Mouse (Mus musculus): Measurements from ENCODE around the gene Rbm34. TPM values are rescaled to one million over a fixed set of nuclear protein-coding genes. Genes with fewer than 3 reads are reported as not detected.
"Not testable (repeated sequence)": the region's sequence is repeated elsewhere in the genome, so short reads cannot be mapped to it uniquely, and the experiment has no call there.

Gene Rbm34
- polyA plus RNA-seq, 1 experiment from 2014 or later: 20.3 TPM

GRCm38 (mm10) chr8:126920386-126920785 lies 50.5 kb downstream of the Rbm34 start:
- H3K27ac ChIP-seq (replicated peaks; ENCODE audit: low read depth, low read length): 0 out of 2 replicates have a peak overlapping the region, but pooled peaks have one; percentile 34
- ATAC-seq (ENCODE audit: low read depth): no peak
- H3K27me3 ChIP-seq (replicated peaks; ENCODE audit: control insufficient read depth, insufficient read depth, low read length): no peaks in the 10 kb centered on the region
- no peak overlapping the region for H3K4me3 ChIP-seq (ENCODE audit: low read depth, low read length)
- H3K4me2 ChIP-seq (ENCODE audit: low read depth, low read length): no peak overlapping the region
- no peaks in the 10 kb centered on the region for H3K36me3 ChIP-seq (ENCODE audit: control insufficient read depth, insufficient read depth, low read length)
- peaks cover 10% of the 10 kb centered on the region for H3K4me1 ChIP-seq (ENCODE audit: control insufficient read depth, insufficient read depth, low read length)
- WGBS: 66% methylated on average over 6 of the region's 6 CpGs
- DNase-seq (ENCODE audit: low spot score): no peak
- no peaks in the 10 kb centered on the region for H3K9me3 ChIP-seq (ENCODE audit: control insufficient read depth, low read length)
- 0 out of 2 replicates have a peak overlapping the region, but pooled peaks have one; percentile 15 for H3K9ac ChIP-seq (ENCODE audit: low read depth, low read length)

DNA sequence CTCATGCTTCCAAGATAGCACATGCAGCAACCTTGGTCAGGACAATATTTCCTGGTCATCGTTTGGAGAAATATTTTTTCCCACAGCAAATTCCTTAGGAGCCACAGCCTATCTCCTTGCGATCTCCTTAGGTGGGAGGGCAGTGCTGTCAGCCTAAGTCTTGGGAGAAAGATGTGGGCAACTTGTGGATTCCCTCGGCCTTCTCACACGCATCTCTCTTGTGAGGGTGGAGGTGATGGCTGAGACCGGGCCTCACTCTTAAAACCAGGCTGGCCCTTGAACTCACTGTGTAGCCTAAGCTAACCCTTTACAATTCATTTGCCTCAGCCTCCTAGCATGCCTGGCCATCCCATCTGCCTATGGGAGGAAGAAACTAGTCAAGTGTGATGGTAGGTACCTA lies 51.2 kb downstream of the Rbm34 start:
- Histone ChIP-seq H3K9ac (ENCODE audit: low read depth, low read length) (no peak overlapping the region), H3K4me3 (ENCODE audit: low read depth, low read length) (no peak overlapping the region), H3K27me3 (replicated peaks; ENCODE audit: control insufficient read depth, insufficient read depth, low read length) (no peaks in the 10 kb centered on the region), H3K4me1 (ENCODE audit: control insufficient read depth, insufficient read depth, low read length) (peaks cover 10% of the 10 kb centered on the region), H3K36me3 (ENCODE audit: control insufficient read depth, insufficient read depth, low read length) (no peaks in the 10 kb centered on the region), H3K9me3 (ENCODE audit: control insufficient read depth, low read length) (no peaks in the 10 kb centered on the region), H3K27ac (replicated peaks; ENCODE audit: low read depth, low read length) (no peak overlapping the region), H3K4me2 (ENCODE audit: low read depth, low read length) (no peak overlapping the region)
- no peak for DNase-seq (ENCODE audit: low spot score)
- ATAC-seq (ENCODE audit: low read depth): no peak
- 84% methylated on average over 5 of the region's 5 CpGs for WGBS

DNA sequence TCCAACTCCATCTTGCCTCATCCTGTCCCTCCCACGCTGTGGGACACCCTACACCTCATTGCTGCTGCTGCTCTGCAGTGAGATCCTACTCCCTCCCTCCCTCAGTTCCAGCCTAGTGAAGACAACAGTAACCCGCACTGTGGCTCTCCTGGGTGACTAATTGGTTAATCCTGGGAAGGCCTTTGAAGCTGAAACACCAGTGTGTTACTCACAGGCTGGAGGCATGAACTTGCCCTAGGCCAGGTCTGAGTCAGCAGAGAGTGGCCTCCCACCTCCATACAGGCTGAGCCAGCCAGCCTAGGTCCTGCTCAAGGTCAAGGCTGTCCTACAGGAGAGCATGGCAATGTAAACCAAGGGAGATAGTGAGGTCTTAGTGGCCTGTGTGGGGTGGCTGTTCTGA lies 51.6 kb downstream of the Rbm34 start:
- Histone ChIP-seq H3K4me3 (ENCODE audit: low read depth, low read length) (no peak overlapping the region), H3K4me2 (ENCODE audit: low read depth, low read length) (no peak overlapping the region), H3K9ac (ENCODE audit: low read depth, low read length) (no peak overlapping the region), H3K9me3 (ENCODE audit: control insufficient read depth, low read length) (no peaks in the 10 kb centered on the region), H3K27me3 (replicated peaks; ENCODE audit: control insufficient read depth, insufficient read depth, low read length) (no peaks in the 10 kb centered on the region), H3K36me3 (ENCODE audit: control insufficient read depth, insufficient read depth, low read length) (no peaks in the 10 kb centered on the region), H3K27ac (replicated peaks; ENCODE audit: low read depth, low read length) (no peak overlapping the region), H3K4me1 (ENCODE audit: control insufficient read depth, insufficient read depth, low read length) (peaks cover 10% of the 10 kb centered on the region)
- no peak for DNase-seq (ENCODE audit: low spot score)
- ATAC-seq (ENCODE audit: low read depth): no peak
- WGBS: 50% methylated on average over 2 of the region's 2 CpGs

DNA sequence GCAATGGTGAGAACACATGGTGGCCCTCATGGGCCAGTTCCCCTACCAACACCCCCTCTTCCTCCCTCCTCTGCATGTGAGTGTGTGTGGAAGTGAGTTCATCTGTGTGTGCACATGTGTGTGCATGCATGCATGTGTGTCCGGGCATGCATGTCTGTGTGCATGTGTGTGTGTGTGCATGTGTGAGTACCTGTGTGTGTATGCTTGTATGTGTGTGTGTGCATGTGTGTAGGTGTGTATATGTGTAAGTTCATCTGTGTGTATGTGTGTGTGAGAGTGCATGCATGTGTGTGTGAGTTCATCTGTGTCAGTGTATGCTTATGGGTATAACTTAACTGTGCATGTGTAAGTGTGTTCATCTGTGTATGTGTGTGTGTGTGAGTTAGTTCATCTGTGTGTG lies 52.5 kb downstream of the Rbm34 start:
- Histone ChIP-seq H3K9me3 (ENCODE audit: control insufficient read depth, low read length) (no peaks in the 10 kb centered on the region), H3K27ac (replicated peaks; ENCODE audit: low read depth, low read length) (no peak overlapping the region), H3K27me3 (replicated peaks; ENCODE audit: control insufficient read depth, insufficient read depth, low read length) (no peaks in the 10 kb centered on the region), H3K4me2 (ENCODE audit: low read depth, low read length) (no peak overlapping the region), H3K4me3 (ENCODE audit: low read depth, low read length) (no peak overlapping the region), H3K4me1 (ENCODE audit: control insufficient read depth, insufficient read depth, low read length) (peaks cover 14% of the 10 kb centered on the region), H3K9ac (ENCODE audit: low read depth, low read length) (no peak overlapping the region), H3K36me3 (ENCODE audit: control insufficient read depth, insufficient read depth, low read length) (no peaks in the 10 kb centered on the region)
- ATAC-seq (ENCODE audit: low read depth) (no peak), DNase-seq (ENCODE audit: low spot score) (no peak)
- 95% methylated on average over 1 of the region's 1 CpGs for WGBS

DNA sequence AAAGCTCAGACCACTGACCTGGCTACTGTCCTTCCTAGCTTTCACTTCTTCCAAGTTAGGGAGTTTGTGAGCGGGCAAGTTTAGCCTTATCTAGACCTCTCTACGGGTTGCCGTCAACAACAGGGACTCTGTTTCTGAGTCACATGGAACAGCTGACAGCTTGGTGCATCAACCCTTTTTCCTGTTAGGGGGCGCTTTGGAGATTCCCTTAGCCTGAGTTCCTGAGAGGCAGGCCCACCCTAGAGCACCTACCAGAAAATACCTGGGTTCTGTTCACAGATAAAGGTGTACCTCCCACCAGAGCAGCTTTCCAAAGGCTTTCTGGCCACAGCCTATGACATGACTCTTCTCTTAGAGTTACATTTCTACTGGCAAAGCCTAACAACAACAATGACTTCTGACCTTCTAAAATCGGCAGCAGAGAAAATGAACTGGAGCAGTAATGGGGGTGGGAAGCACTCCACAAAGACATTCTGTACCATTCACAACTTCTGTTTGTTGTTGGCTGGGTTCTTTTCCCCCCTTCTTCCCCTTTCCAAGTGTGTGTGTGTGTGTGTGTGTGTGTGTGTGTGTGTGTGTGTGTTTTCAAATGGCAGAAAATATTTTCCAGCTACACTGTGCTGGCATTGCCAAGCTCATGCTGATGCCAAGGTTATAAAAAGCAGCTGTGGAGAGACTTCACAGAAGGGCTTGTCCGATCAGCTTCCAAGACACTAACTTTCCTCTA lies 53.5 kb downstream of the Rbm34 start:
- H3K36me3 ChIP-seq (ENCODE audit: control insufficient read depth, insufficient read depth, low read length): no peaks in the 10 kb centered on the region
- ATAC-seq (ENCODE audit: low read depth) (no peak), DNase-seq (ENCODE audit: low spot score) (peak; percentile 72)
- no peak overlapping the region for H3K4me3 ChIP-seq (ENCODE audit: low read depth, low read length)
- no peak overlapping the region for H3K4me2 ChIP-seq (ENCODE audit: low read depth, low read length)
- 49% methylated on average over 6 of the region's 6 CpGs for WGBS
- peaks cover 22% of the 10 kb centered on the region for H3K4me1 ChIP-seq (ENCODE audit: control insufficient read depth, insufficient read depth, low read length)
- no peaks in the 10 kb centered on the region for H3K9me3 ChIP-seq (ENCODE audit: control insufficient read depth, low read length)
- H3K27me3 ChIP-seq (replicated peaks; ENCODE audit: control insufficient read depth, insufficient read depth, low read length): no peaks in the 10 kb centered on the region
- peak overlapping the region; percentile 52 for H3K27ac ChIP-seq (replicated peaks; ENCODE audit: low read depth, low read length)
- no peak overlapping the region for H3K9ac ChIP-seq (ENCODE audit: low read depth, low read length)

DNA sequence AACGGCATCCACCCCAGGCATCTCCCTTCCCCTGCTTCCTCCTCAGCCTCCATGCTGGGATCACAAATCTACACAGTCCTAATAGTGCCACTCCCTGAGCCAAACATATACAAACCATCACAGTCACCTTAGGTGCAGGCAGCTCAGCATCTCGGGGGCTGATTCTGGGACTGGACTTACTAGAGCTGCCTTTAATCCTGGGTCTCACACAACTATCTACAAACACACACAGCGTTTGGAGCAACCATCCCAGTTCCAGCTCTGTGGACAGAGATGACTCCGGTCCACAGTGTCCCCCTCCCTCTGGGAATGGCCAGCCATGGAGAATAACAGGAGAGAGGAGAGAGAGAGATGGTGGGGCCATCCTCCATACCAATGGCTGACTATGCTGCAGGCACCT lies 54.3 kb downstream of the Rbm34 start:
- no peak for ATAC-seq (ENCODE audit: low read depth)
- 88% methylated on average over 4 of the region's 4 CpGs for WGBS
- Histone ChIP-seq H3K4me3 (ENCODE audit: low read depth, low read length) (no peak overlapping the region), H3K27ac (replicated peaks; ENCODE audit: low read depth, low read length) (no peak overlapping the region), H3K9me3 (ENCODE audit: control insufficient read depth, low read length) (no peaks in the 10 kb centered on the region), H3K4me1 (ENCODE audit: control insufficient read depth, insufficient read depth, low read length) (peaks cover 22% of the 10 kb centered on the region), H3K27me3 (replicated peaks; ENCODE audit: control insufficient read depth, insufficient read depth, low read length) (no peaks in the 10 kb centered on the region), H3K36me3 (ENCODE audit: control insufficient read depth, insufficient read depth, low read length) (no peaks in the 10 kb centered on the region), H3K9ac (ENCODE audit: low read depth, low read length) (no peak overlapping the region), H3K4me2 (ENCODE audit: low read depth, low read length) (no peak overlapping the region)
- no peak for DNase-seq (ENCODE audit: low spot score)

DNA sequence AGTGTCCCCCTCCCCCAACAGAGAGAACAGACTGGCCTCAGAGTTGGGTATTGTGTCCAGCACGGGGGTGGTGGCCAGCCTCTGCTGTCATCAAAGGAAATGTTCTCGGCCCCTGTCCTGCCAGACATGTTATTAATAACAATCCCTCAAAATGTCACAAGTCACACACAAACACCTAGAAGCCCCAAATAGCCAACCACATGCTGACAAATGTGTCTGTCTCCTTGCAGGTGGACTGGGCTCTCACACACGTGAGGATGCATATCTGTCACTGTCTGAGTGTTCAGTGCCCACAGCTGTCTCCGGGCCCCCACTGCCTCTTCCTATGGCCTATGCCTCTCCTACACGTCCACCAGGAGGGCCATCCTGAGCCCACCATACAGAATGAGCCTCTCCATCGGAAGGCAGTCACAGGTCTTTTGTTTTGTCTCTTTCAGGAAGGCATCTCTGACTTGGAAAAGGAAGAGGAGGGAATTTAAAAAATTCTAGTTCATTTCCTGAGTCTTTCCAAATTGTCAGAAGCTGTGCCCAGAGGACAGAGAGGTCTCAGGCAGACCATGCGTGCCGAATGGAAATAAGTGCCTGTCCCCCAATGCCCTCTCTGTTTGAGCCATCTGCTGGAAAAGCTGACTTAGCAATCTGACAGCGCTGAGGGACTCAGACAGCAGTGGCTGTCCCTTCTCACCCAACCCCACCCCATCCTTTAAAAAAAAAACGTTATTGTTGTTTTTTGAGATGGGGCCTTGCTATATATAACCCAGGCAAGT lies 56.1 kb downstream of the Rbm34 start:
- no peak for ATAC-seq (ENCODE audit: low read depth)

GRCm38 (mm10) chr8:126914107-126914490 lies 56.8 kb downstream of the Rbm34 start:
- not testable (repeated sequence) for H3K4me2 ChIP-seq (ENCODE audit: low read depth, low read length)

More for the DNA sequence above, 56.1 kb downstream of the Rbm34 start:
- no peak overlapping the region for H3K4me2 ChIP-seq (ENCODE audit: low read depth, low read length)
- H3K4me1 ChIP-seq (ENCODE audit: control insufficient read depth, insufficient read depth, low read length): peaks cover 22% of the 10 kb centered on the region
- no peak overlapping the region for H3K4me3 ChIP-seq (ENCODE audit: low read depth, low read length)
- H3K9me3 ChIP-seq (ENCODE audit: control insufficient read depth, low read length): no peaks in the 10 kb centered on the region
- no peaks in the 10 kb centered on the region for H3K27me3 ChIP-seq (replicated peaks; ENCODE audit: control insufficient read depth, insufficient read depth, low read length)
- no peak overlapping the region for H3K9ac ChIP-seq (ENCODE audit: low read depth, low read length)
- peak; percentile 54 for DNase-seq (ENCODE audit: low spot score)
- H3K27ac ChIP-seq (replicated peaks; ENCODE audit: low read depth, low read length): no peak overlapping the region
- H3K36me3 ChIP-seq (ENCODE audit: control insufficient read depth, insufficient read depth, low read length): no peaks in the 10 kb centered on the region
- WGBS: 35% methylated on average over 10 of the region's 10 CpGs

More at GRCm38 (mm10) chr8:126914107-126914490, 56.8 kb downstream of the Rbm34 start:
- H3K27ac ChIP-seq (replicated peaks; ENCODE audit: low read depth, low read length); H3K4me3 ChIP-seq (ENCODE audit: low read depth, low read length); H3K27me3 ChIP-seq (replicated peaks; ENCODE audit: control insufficient read depth, insufficient read depth, low read length); H3K9ac ChIP-seq (ENCODE audit: low read depth, low read length); ATAC-seq (ENCODE audit: low read depth); H3K36me3 ChIP-seq (ENCODE audit: control insufficient read depth, insufficient read depth, low read length); H3K9me3 ChIP-seq (ENCODE audit: control insufficient read depth, low read length); DNase-seq (ENCODE audit: low spot score): not testable (repeated sequence)
- WGBS: 60% methylated on average over 9 of the region's 10 CpGs
- H3K4me1 ChIP-seq (ENCODE audit: control insufficient read depth, insufficient read depth, low read length): peaks cover 22% of the 10 kb centered on the region
